Mouse (Mus musculus): ENCODE results near the gene Hdac5. TPM values are rescaled to one million over a fixed set of nuclear protein-coding genes. Genes with fewer than 3 reads are reported as not detected.

Gene Hdac5
- polyA plus RNA-seq, 1 experiment from 2014 or later: 45.4 TPM

DNA sequence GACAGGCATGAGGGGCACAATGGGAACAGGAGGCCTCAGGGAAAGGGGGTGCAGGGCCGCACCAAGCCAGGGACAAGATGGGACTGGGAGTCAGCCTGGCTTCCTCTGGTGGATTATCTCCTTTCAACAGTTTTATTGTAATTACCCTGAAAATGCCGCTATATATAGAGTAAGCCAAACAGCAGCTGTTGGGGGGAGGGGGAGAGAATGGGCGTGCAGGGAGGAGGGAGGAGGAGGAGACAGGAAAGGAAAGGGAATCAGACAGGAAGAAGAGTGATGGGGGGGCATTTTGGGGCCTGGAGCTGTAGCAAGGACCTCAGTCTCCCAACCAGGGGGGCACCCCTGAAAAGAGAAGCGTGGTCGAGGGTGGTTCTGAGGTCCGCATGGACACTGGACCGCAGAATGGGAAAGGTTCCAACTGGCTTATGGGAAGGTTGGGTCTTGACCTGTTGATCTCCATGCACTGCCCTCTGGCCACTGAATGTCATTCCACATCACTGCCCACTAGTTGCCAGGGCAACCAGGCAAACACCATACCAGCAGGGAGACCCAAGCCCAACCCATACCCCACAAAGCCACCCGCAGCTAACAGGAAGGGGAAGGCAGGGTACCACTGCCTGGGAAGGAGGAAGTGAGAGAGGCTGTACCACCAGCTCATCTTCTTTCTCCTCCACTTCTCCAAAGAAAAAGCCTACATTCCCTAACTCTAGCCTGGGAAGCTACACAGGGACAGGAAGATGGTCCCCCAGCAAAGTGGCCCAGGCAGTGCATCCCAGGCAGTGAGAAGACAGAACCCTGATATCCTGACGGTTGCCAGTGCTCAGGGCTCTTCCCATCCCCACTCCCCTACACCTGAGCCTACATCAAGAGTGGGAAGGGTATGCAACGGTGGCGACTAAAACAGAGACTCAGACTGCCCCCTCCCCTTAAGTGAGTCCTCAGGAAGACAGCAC, 21.9 kb downstream of the Hdac5 start:
- peaks cover 43% of the 10 kb centered on the region for H3K36me3 ChIP-seq (ENCODE audit: control insufficient read depth, insufficient read depth, low read length)
- H3K27ac ChIP-seq (ENCODE audit: low read depth): peak overlapping the region; percentile 54
- 41% methylated on average over 11 of the region's 11 CpGs for WGBS
- H3K4me2 ChIP-seq (ENCODE audit: low read length): peak overlapping the region; percentile 20
- no peak for ATAC-seq (replicated peaks; ENCODE audit: low FRiP score, low TSS enrichment, low read depth)
- H3K9me3 ChIP-seq (ENCODE audit: control insufficient read depth, low read length): no peaks in the 10 kb centered on the region
- H3K4me3 ChIP-seq (ENCODE audit: low read depth, low read length): no peak overlapping the region
- H3K9ac ChIP-seq (ENCODE audit: low read length): no peak overlapping the region
- no peak for DNase-seq (ENCODE audit: low spot score)
- H3K4me1 ChIP-seq (replicated peaks; ENCODE audit: control insufficient read depth, insufficient read depth, low read length): peaks cover 49% of the 10 kb centered on the region
- H3K27me3 ChIP-seq (replicated peaks; ENCODE audit: control insufficient read depth, insufficient read depth, low read length): no peaks in the 10 kb centered on the region

DNA sequence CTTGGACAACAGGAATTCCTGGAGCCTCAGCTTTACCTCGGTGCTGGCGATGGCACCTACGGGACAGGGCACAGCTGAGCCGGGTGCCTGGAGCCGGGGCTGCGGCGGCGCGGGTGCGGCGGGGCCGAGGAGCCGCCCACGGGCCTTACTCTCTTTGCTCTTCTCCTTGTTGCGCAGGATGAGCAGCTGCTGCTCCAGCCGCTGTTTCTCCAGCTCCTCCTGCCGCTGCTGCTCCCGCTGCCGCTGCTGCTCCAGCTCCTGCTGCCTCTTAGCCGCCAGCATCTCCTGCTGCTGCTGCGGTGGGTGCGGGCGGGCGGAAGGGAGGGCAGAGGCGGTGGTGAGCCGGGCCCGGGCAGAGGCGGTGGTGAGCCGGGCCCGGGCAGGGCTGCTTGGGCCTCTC, 23.5 kb downstream of the Hdac5 start:
- H3K9ac ChIP-seq (ENCODE audit: low read length): no peak overlapping the region
- H3K36me3 ChIP-seq (ENCODE audit: control insufficient read depth, insufficient read depth, low read length): peaks cover 54% of the 10 kb centered on the region
- DNase-seq (ENCODE audit: low spot score) (no peak), ATAC-seq (replicated peaks; ENCODE audit: low FRiP score, low TSS enrichment, low read depth) (no peak)
- peaks cover 38% of the 10 kb centered on the region for H3K4me1 ChIP-seq (replicated peaks; ENCODE audit: control insufficient read depth, insufficient read depth, low read length)
- WGBS: 71% methylated on average over 28 of the region's 30 CpGs
- H3K4me2 ChIP-seq (ENCODE audit: low read length): no peak overlapping the region
- no peaks in the 10 kb centered on the region for H3K9me3 ChIP-seq (ENCODE audit: control insufficient read depth, low read length)
- H3K4me3 ChIP-seq (ENCODE audit: low read depth, low read length): no peak overlapping the region
- H3K27ac ChIP-seq (ENCODE audit: low read depth): no peak overlapping the region
- H3K27me3 ChIP-seq (replicated peaks; ENCODE audit: control insufficient read depth, insufficient read depth, low read length): no peaks in the 10 kb centered on the region

DNA sequence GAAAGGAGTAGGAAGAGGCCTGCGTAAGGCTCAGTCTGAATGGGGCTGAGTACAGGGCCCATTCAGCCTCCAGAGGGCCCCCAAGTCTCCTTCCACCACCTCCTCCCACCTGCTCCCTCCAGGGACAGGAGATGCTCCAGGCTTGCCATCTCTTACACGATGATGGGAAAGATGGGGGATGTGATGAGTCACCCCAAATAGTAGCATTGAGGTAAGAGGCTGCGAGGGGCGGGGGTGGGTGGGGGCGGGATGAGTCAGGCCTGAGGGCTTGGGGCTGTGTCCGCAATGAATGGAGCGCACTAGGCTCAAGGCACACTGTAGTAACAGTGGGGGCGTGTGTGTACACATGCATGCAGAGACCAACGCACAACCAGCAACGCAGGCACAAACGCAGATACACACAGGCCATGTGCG, 28.6 kb downstream of the Hdac5 start:
- Histone ChIP-seq H3K4me3 (ENCODE audit: low read depth, low read length) (no peak overlapping the region), H3K27me3 (replicated peaks; ENCODE audit: control insufficient read depth, insufficient read depth, low read length) (no peaks in the 10 kb centered on the region), H3K9ac (ENCODE audit: low read length) (no peak overlapping the region), H3K9me3 (ENCODE audit: control insufficient read depth, low read length) (no peaks in the 10 kb centered on the region), H3K4me2 (ENCODE audit: low read length) (no peak overlapping the region), H3K4me1 (replicated peaks; ENCODE audit: control insufficient read depth, insufficient read depth, low read length) (no peaks in the 10 kb centered on the region), H3K36me3 (ENCODE audit: control insufficient read depth, insufficient read depth, low read length) (peaks cover 95% of the 10 kb centered on the region), H3K27ac (ENCODE audit: low read depth) (no peak overlapping the region)
- WGBS: 76% methylated on average over 12 of the region's 12 CpGs
- ATAC-seq (replicated peaks; ENCODE audit: low FRiP score, low TSS enrichment, low read depth): no peak
- no peak for DNase-seq (ENCODE audit: low spot score)

DNA sequence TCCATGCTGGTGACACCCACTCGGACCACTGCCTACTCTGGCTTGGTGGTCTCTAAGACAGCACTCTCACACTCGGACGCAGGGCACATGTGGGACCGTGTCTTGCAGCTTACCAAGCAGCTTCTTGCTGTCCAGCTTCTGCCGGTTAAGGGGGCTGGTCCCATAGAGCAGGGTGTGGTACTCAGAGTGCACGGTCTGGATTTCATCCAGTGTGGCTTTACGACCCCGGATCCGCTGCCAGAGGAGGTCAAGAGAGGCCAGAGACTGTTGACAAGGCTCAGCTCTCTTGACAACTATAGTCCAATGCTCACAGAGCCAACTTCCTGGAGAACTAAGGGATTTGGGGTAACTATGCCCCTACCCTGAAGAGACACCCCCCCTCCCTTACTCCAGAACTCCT, 30.1 kb downstream of the Hdac5 start:
- no peaks in the 10 kb centered on the region for H3K9me3 ChIP-seq (ENCODE audit: control insufficient read depth, low read length)
- H3K27me3 ChIP-seq (replicated peaks; ENCODE audit: control insufficient read depth, insufficient read depth, low read length): no peaks in the 10 kb centered on the region
- no peak overlapping the region for H3K27ac ChIP-seq (ENCODE audit: low read depth)
- H3K4me3 ChIP-seq (ENCODE audit: low read depth, low read length): no peak overlapping the region
- ATAC-seq (replicated peaks; ENCODE audit: low FRiP score, low TSS enrichment, low read depth): no peak
- DNase-seq (ENCODE audit: low spot score): no peak
- 29% methylated on average over 9 of the region's 9 CpGs for WGBS
- peaks cover 95% of the 10 kb centered on the region for H3K36me3 ChIP-seq (ENCODE audit: control insufficient read depth, insufficient read depth, low read length)
- H3K4me1 ChIP-seq (replicated peaks; ENCODE audit: control insufficient read depth, insufficient read depth, low read length): no peaks in the 10 kb centered on the region
- no peak overlapping the region for H3K9ac ChIP-seq (ENCODE audit: low read length)
- no peak overlapping the region for H3K4me2 ChIP-seq (ENCODE audit: low read length)

DNA sequence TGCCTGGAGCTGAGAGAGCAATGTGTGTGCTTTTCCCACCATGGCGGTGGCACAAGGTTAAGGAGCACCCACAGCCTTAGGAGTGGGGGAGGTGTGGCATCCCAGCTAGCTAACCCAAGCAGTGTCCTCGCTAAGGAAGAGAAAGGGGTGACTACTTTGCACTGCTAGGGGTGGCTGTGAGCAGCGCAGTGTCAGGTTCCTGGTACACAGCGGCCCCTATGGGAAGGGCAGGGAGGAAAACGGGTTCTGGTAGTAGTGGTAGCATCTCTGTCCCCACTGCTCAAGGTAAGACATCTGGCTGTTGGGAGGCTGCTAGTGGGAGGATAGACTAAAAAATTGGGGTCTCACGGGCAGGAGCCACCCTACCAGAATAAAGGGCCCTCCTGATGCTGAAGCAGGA, 31.7 kb downstream of the Hdac5 start:
- Histone ChIP-seq H3K9me3 (ENCODE audit: control insufficient read depth, low read length) (no peaks in the 10 kb centered on the region), H3K9ac (ENCODE audit: low read length) (no peak overlapping the region), H3K4me3 (ENCODE audit: low read depth, low read length) (no peak overlapping the region), H3K27ac (ENCODE audit: low read depth) (no peak overlapping the region), H3K4me1 (replicated peaks; ENCODE audit: control insufficient read depth, insufficient read depth, low read length) (no peaks in the 10 kb centered on the region), H3K4me2 (ENCODE audit: low read length) (no peak overlapping the region), H3K36me3 (ENCODE audit: control insufficient read depth, insufficient read depth, low read length) (peaks cover 94% of the 10 kb centered on the region), H3K27me3 (replicated peaks; ENCODE audit: control insufficient read depth, insufficient read depth, low read length) (no peaks in the 10 kb centered on the region)
- 61% methylated on average over 6 of the region's 6 CpGs for WGBS
- DNase-seq (ENCODE audit: low spot score) (no peak), ATAC-seq (replicated peaks; ENCODE audit: low FRiP score, low TSS enrichment, low read depth) (no peak)

DNA sequence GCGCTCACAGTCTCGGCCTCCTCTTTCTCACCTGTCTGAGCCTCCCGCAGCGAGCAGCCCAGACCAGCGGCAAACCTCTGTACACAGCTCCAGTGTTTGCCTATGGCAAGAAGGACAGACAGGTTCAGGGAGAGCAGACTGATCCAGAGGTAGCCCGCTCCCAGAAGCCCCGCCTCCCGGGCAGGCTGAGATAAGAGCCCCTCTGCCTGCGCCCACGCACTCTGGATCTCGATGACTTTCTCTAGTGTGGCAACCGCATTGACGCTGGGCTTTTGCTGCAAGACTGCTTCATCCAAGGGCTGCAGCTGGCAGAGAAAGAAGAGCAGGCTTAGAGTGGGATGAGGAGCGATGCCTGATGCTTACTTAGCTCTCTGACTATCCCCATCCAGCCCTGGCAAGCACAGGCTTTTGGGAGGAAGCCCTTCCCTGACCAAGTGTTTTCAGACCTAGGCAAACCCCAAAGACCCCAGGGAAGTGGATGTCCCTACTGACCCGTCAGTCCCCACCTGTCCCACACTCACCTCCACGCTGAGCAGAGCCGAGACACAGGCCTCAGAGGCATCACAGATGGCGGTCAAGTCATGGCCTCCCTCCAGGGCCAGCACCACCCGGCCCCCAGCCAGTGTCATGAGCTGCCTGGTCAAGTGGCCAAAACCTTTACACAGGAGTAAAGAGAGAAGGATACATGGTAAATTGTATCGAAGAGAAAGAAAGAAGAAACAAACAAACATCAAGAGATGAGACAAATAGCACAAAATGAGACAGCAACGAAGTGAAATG, 33.8 kb downstream of the Hdac5 start:
- ATAC-seq (replicated peaks; ENCODE audit: low FRiP score, low TSS enrichment, low read depth) (no peak), DNase-seq (ENCODE audit: low spot score) (no peak)
- 75% methylated on average over 21 of the region's 21 CpGs for WGBS
- no peak overlapping the region for H3K4me3 ChIP-seq (ENCODE audit: low read depth, low read length)
- H3K36me3 ChIP-seq (ENCODE audit: control insufficient read depth, insufficient read depth, low read length): peaks cover 87% of the 10 kb centered on the region
- H3K4me1 ChIP-seq (replicated peaks; ENCODE audit: control insufficient read depth, insufficient read depth, low read length): peaks cover 2% of the 10 kb centered on the region; the same call in 1 of the 2 replicates
- no peak overlapping the region for H3K9ac ChIP-seq (ENCODE audit: low read length)
- H3K4me2 ChIP-seq (ENCODE audit: low read length): no peak overlapping the region
- no peaks in the 10 kb centered on the region for H3K9me3 ChIP-seq (ENCODE audit: control insufficient read depth, low read length)
- no peaks in the 10 kb centered on the region for H3K27me3 ChIP-seq (replicated peaks; ENCODE audit: control insufficient read depth, insufficient read depth, low read length)
- H3K27ac ChIP-seq (ENCODE audit: low read depth): no peak overlapping the region

DNA sequence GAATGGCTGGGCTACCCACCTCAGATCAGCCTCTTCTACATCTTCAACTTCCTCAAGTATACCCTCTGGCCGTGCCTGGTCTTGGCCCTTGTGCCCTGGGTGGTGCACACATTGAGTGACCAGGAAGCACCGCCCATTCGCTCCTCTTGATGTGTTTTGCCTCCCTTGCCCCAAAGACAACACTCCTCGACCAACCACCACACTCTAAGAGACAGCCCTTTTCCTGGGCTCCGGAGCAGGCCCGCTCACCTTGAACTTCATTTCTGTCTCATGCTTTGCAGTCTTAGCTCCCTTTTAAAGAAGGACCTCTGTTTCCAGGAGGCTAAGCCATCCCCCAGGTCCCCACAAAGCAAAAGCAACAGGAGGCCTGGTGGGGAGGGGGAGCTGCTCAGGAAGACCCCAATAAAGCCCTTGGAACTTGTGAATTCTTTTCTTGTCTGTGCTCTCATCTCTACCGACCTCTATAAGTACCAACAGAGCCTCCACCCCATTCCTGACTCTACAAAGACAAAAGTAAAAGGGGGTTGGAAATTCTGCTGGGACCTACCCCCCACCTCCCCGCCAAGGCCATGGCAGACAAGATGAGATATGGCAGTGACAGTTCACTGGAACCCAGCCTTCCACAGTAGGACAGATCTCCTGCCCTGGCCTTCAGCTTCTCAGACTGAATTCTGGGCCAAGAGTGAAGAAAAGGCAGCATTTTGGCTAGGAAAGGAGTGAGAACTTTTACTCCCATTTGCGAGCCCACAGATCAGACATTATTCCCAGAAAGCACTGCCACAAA, 36.1 kb downstream of the Hdac5 start:
- no peaks in the 10 kb centered on the region for H3K27me3 ChIP-seq (replicated peaks; ENCODE audit: control insufficient read depth, insufficient read depth, low read length)
- no peak overlapping the region for H3K27ac ChIP-seq (ENCODE audit: low read depth)
- H3K9ac ChIP-seq (ENCODE audit: low read length): no peak overlapping the region
- H3K4me2 ChIP-seq (ENCODE audit: low read length): no peak overlapping the region
- no peak for DNase-seq (ENCODE audit: low spot score)
- no peak overlapping the region for H3K4me3 ChIP-seq (ENCODE audit: low read depth, low read length)
- no peaks in the 10 kb centered on the region for H3K9me3 ChIP-seq (ENCODE audit: control insufficient read depth, low read length)
- ATAC-seq (replicated peaks; ENCODE audit: low FRiP score, low TSS enrichment, low read depth): no peak
- peaks cover 64% of the 10 kb centered on the region for H3K36me3 ChIP-seq (ENCODE audit: control insufficient read depth, insufficient read depth, low read length)
- WGBS: 82% methylated on average over 9 of the region's 9 CpGs
- peaks cover 17% of the 10 kb centered on the region for H3K4me1 ChIP-seq (replicated peaks; ENCODE audit: control insufficient read depth, insufficient read depth, low read length)

DNA sequence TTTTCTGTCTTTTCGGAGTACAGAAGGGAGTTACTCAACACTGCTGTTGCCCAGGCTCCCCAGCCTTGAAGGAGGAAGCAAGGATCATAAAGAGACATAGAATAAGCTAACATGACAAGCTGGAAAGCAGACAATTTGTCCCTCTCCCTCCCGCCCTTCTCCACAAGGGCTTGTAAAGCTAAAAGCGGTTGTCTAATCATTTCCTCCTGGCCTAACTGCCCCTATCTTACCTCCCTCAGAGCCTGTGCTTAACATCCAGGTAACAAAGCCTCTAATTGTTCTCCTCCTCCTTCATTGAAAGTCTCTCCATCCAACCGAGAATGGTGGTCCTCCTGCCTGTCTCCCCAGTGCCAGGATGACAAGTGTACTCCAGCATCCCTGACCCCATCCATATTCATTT, 39.1 kb downstream of the Hdac5 start:
- Histone ChIP-seq H3K4me2 (ENCODE audit: low read length) (peak overlapping the region; percentile 93), H3K4me1 (replicated peaks; ENCODE audit: control insufficient read depth, insufficient read depth, low read length) (peaks cover 17% of the 10 kb centered on the region), H3K9ac (ENCODE audit: low read length) (peak overlapping the region; percentile 7; the same call in 1 of the 2 replicates), H3K4me3 (ENCODE audit: low read depth, low read length) (0 out of 2 replicates have a peak overlapping the region, but pooled peaks have one; percentile 59), H3K36me3 (ENCODE audit: control insufficient read depth, insufficient read depth, low read length) (peaks cover 34% of the 10 kb centered on the region), H3K9me3 (ENCODE audit: control insufficient read depth, low read length) (no peaks in the 10 kb centered on the region), H3K27ac (ENCODE audit: low read depth) (no peak overlapping the region), H3K27me3 (replicated peaks; ENCODE audit: control insufficient read depth, insufficient read depth, low read length) (no peaks in the 10 kb centered on the region)
- no peak for ATAC-seq (replicated peaks; ENCODE audit: low FRiP score, low TSS enrichment, low read depth)
- WGBS: 42% methylated on average over 4 of the region's 4 CpGs
- DNase-seq (ENCODE audit: low spot score): no peak
